Mouse (Mus musculus) MEL (cell line): Measurements from ENCODE around the gene Ccnt2. TPM values are rescaled to one million over a fixed set of nuclear protein-coding genes. Genes with fewer than 3 reads are reported as not detected.
A peak's percentile ranks its signal among the peaks of the same experiment; 100 is the strongest.

ENCODE experiments used
- DNase-seq: peaks from one replicate; pipeline ENCODE4 v3.0.0; 2011; ENCODE audit warnings: low read depth, low spot score
- H3K27ac ChIP-seq: 2 replicates; pipeline ENCODE4 v1.5.1; 2012; ENCODE audit warnings: low read depth, mild to moderate bottlenecking, control low read depth, low read length, moderate library complexity; ENCODE audit not compliant: control insufficient read depth
- H3K27me3 ChIP-seq, 2 experiments: fragments of 150-350 bp in 1 of 2; sonication (generic) in 1 of 2; 2 replicates each; pipeline ENCODE4 v1.6.1; 2012; ENCODE audit warnings: low read length in 2 of 2, mild to moderate bottlenecking in 2 of 2, improper control_type of control experiment in 1 of 2, moderate library complexity in 1 of 2; ENCODE audit not compliant: insufficient read depth in 2 of 2, control insufficient read depth in 1 of 2
- H3K36me3 ChIP-seq, 2 experiments: 2 replicates each; pipeline ENCODE4 v1.6.1; 2012 to 2014; ENCODE audit warnings: low read length in 2 of 2, improper control_type of control experiment in 1 of 2, inconsistent platforms in 1 of 2, mild to moderate bottlenecking in 1 of 2; ENCODE audit not compliant: insufficient read depth in 2 of 2, control insufficient read depth in 1 of 2
- H3K4me1 ChIP-seq, 2 experiments: fragments of 150-350 bp in 1 of 2; sonication (generic) in 1 of 2; 2 replicates each; pipeline ENCODE4 v1.6.1; 2012; ENCODE audit warnings: low read length in 2 of 2, improper control_type of control experiment in 1 of 2, mild to moderate bottlenecking in 1 of 2; ENCODE audit not compliant: insufficient read depth in 2 of 2, control insufficient read depth in 1 of 2
- H3K4me3 ChIP-seq, 2 experiments: fragments of 150-350 bp in 1 of 2; sonication (generic) in 1 of 2; 2 replicates each; pipeline ENCODE4 v1.5.1; 2012; ENCODE audit warnings: low read depth in 2 of 2, low read length in 2 of 2, mild to moderate bottlenecking in 2 of 2, moderate library complexity in 2 of 2, control low read depth in 1 of 2, improper control_type of control experiment in 1 of 2; ENCODE audit not compliant: control insufficient read depth in 1 of 2, insufficient read depth in 1 of 2
- H3K79me2 ChIP-seq: 2 replicates; pipeline ENCODE4 v1.6.1; 2012; ENCODE audit warnings: mild to moderate bottlenecking, low read length, moderate library complexity; ENCODE audit not compliant: control insufficient read depth, poor library complexity, insufficient read depth
- H3K9ac ChIP-seq: 2 replicates; pipeline ENCODE4 v1.6.1; 2012; ENCODE audit warnings: low read depth, mild to moderate bottlenecking, control low read depth, low read length, moderate library complexity; ENCODE audit not compliant: control insufficient read depth, poor library complexity, severe bottlenecking
- H3K9me3 ChIP-seq: fragments of 150-350 bp; sonication (generic); replicated peaks from 2 replicates; pipeline ENCODE4 v1.6.1; 2012; ENCODE audit warnings: mild to moderate bottlenecking, low read length, improper control_type of control experiment, moderate library complexity; ENCODE audit not compliant: insufficient read depth
- EP300 ChIP-seq, 2 experiments: IDR thresholded peaks; 2 replicates each; pipeline ENCODE4 v1.6.1; 2011; ENCODE audit warnings: improper control_type of control experiment in 2 of 2, low read length in 2 of 2, low read depth in 1 of 2, mild to moderate bottlenecking in 1 of 2
- ETS1 ChIP-seq: IDR thresholded peaks from 2 replicates; pipeline ENCODE4 v1.6.1; 2012; ENCODE audit warnings: low read depth, mild to moderate bottlenecking, inconsistent platforms, low read length, improper control_type of control experiment, moderate library complexity
- GABPA ChIP-seq: IDR thresholded peaks from 2 replicates; pipeline ENCODE4 v1.6.1; 2012; ENCODE audit warnings: low read depth, mild to moderate bottlenecking, inconsistent platforms, low read length, improper control_type of control experiment, moderate library complexity
- GATA1 ChIP-seq: IDR thresholded peaks from 2 replicates; pipeline ENCODE4 v1.6.1; 2011; ENCODE audit warnings: low read depth, low read length, improper control_type of control experiment
- JUND ChIP-seq: IDR thresholded peaks from 2 replicates; pipeline ENCODE4 v1.6.1; 2011; ENCODE audit warnings: low read depth, mild to moderate bottlenecking, improper control_type of control experiment, low read length
- MYC ChIP-seq: IDR thresholded peaks from 2 replicates; pipeline ENCODE4 v1.6.1; 2011; ENCODE audit warnings: low read depth, mild to moderate bottlenecking, low read length, improper control_type of control experiment, moderate library complexity
- POLR2A ChIP-seq, 2 experiments: IDR thresholded peaks; 2 replicates each; pipeline ENCODE4 v1.6.1; 2011 to 2012; ENCODE audit warnings: low read length in 2 of 2, mild to moderate bottlenecking in 2 of 2, control low read depth in 1 of 2, improper control_type of control experiment in 1 of 2, low read depth in 1 of 2, moderate library complexity in 1 of 2; ENCODE audit not compliant: control insufficient read depth in 1 of 2, insufficient read depth in 1 of 2, poor library complexity in 1 of 2
- POLR2AphosphoS2 ChIP-seq: IDR thresholded peaks from 2 replicates; pipeline ENCODE4 v1.6.1; 2011; ENCODE audit warnings: low read length, improper control_type of control experiment
- RAD21 ChIP-seq: IDR thresholded peaks from 2 replicates; pipeline ENCODE4 v1.6.1; 2011; ENCODE audit warnings: mild to moderate bottlenecking, low read depth, low read length, improper control_type of control experiment
- RCOR1 ChIP-seq: IDR thresholded peaks from 2 replicates; pipeline ENCODE4 v1.6.1; 2012; ENCODE audit warnings: low read depth, mild to moderate bottlenecking, inconsistent platforms, low read length, improper control_type of control experiment
- SIN3A ChIP-seq: IDR thresholded peaks from 2 replicates; pipeline ENCODE4 v1.6.1; 2012; ENCODE audit warnings: low read length, improper control_type of control experiment, inconsistent platforms
- SMC3 ChIP-seq: IDR thresholded peaks from 2 replicates; pipeline ENCODE4 v1.6.1; 2011; ENCODE audit warnings: low read depth, low read length, improper control_type of control experiment
- TBP ChIP-seq: IDR thresholded peaks from 2 replicates; pipeline ENCODE4 v1.8.0; 2011; ENCODE audit warnings: low read depth, low read length, improper control_type of control experiment
- USF1 ChIP-seq: IDR thresholded peaks from 2 replicates; pipeline ENCODE4 v1.6.1; 2014; ENCODE audit warnings: low read depth, mild to moderate bottlenecking, inconsistent platforms, low read length, improper control_type of control experiment, moderate library complexity
- USF2 ChIP-seq, 2 experiments: IDR thresholded peaks; 2 replicates each; pipeline ENCODE4 v1.6.1; 2011 to 2012; ENCODE audit warnings: improper control_type of control experiment in 2 of 2, low read length in 2 of 2, borderline replicate concordance in 1 of 2, inconsistent platforms in 1 of 2, low read depth in 1 of 2, mild to moderate bottlenecking in 1 of 2; ENCODE audit not compliant: insufficient read depth in 1 of 2
- ZC3H11A ChIP-seq: IDR thresholded peaks from 2 replicates; pipeline ENCODE4 v1.6.1; 2012; ENCODE audit warnings: low read depth, mild to moderate bottlenecking, inconsistent platforms, low read length, improper control_type of control experiment
- ZNF384 ChIP-seq: IDR thresholded peaks from 2 replicates; pipeline ENCODE4 v1.6.1; 2012; ENCODE audit warnings: low read depth, mild to moderate bottlenecking, inconsistent platforms, low read length, improper control_type of control experiment
- polyA plus RNA-seq, 2 experiments: library from polyadenylated mRNA; stranded (reverse) in 1 of 2; unstranded in 1 of 2; fragments of >175 nt in 1 of 2; fragments of >200 nt in 1 of 2; gene quantifications; 2 replicates each; pipeline versions ENCODE4 v1.2.1 to v1.2.4; 2012; ENCODE audit warnings: low replicate concordance in 2 of 2, low read depth in 1 of 2; ENCODE audit not compliant: insufficient read length in 2 of 2, insufficient read depth in 1 of 2, missing spikeins in 1 of 2
- total RNA-seq: library from RNA; depleted of rRNA; stranded (reverse); fragments of 300-350 nt; gene quantifications from 2 replicates; pipeline ENCODE4 v1.2.3, GENCODE M21; 2012

The Ccnt2 gene
- total and polyA plus RNA-seq, 3 experiments, result 20.6 to 31.5 (median 26.7) TPM

DNA sequence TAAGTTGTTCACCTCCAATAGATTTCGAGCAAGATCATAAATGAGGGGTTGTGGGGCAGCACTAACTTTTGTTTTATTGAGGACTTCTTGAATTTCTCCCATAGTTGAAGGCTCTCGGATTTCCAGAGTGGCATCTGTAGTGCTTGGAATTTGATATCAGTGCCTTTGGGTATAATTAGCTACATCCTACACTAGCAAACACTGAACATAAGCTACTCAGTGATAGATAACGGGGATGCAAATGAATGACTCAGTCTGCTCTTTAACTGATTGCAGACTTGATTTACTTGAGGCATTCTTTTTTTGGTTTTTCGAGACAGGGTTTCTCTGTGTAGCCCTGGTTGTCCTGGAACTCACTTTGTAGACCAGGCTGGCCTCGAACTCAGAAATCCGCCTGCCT is 15.0 kb downstream of the Ccnt2 start:
- H3K4me1 ChIP-seq, result peaks cover 8 to 17% of the 10 kb centered on the region in 2 experiments

GRCm38 (mm10) chr1:127793459-127793858 is 19.5 kb downstream of the Ccnt2 start:
- Histone ChIP-seq H3K9me3 (no peaks in the 10 kb centered on the region), H3K79me2 (peaks cover 38% of the 10 kb centered on the region), H3K27ac (no peak overlapping the region), H3K27me3 (no peaks in the 10 kb centered on the region), H3K4me1 (peaks cover 3 to 4% of the 10 kb centered on the region in 2 experiments; a peak in 2 of 4 replicates), H3K4me3 (no peak overlapping the region)
- no peak for DNase-seq
- TF ChIP-seq RAD21 (no peak), USF1 (no peak), JUND (no peak), SMC3 (no peak), ZNF384 (no peak), POLR2AphosphoS2 (no peak), GABPA (no peak), ZC3H11A (no peak), USF2 (IDR thresholded peaks at IDR 0.05; ENCODE audit: borderline replicate concordance in 1 of 2, insufficient read depth in 1 of 2, low read depth in 1 of 2, low read length in 2 of 2) (no peak), POLR2A (IDR thresholded peaks at IDR 0.05; ENCODE audit: control insufficient read depth in 1 of 2, insufficient read depth in 1 of 2, low read depth in 1 of 2, low read length in 2 of 2, poor library complexity in 1 of 2) (no peak), SIN3A (no peak)
- TF ChIP-seq, all 39 proteins: peak for 0
- Histone ChIP-seq H3K36me3 (peaks cover 17 to 36% of the 10 kb centered on the region in 2 experiments), H3K9ac (no peak overlapping the region)

More for the DNA sequence above, 15.0 kb downstream of the Ccnt2 start:
- no peak overlapping the region for H3K4me3 ChIP-seq
- peaks cover 72% of the 10 kb centered on the region for H3K79me2 ChIP-seq
- peaks cover 22 to 44% of the 10 kb centered on the region in 2 experiments for H3K36me3 ChIP-seq
- H3K27me3 ChIP-seq, result no peaks in the 10 kb centered on the region
- no peak overlapping the region for H3K27ac ChIP-seq
- TF ChIP-seq GATA1 (peak; percentile 63; the same call in 1 of the 2 replicates), SIN3A (no peak)
- no peak overlapping the region for H3K9ac ChIP-seq
- no peak for DNase-seq
- no peaks in the 10 kb centered on the region for H3K9me3 ChIP-seq

DNA sequence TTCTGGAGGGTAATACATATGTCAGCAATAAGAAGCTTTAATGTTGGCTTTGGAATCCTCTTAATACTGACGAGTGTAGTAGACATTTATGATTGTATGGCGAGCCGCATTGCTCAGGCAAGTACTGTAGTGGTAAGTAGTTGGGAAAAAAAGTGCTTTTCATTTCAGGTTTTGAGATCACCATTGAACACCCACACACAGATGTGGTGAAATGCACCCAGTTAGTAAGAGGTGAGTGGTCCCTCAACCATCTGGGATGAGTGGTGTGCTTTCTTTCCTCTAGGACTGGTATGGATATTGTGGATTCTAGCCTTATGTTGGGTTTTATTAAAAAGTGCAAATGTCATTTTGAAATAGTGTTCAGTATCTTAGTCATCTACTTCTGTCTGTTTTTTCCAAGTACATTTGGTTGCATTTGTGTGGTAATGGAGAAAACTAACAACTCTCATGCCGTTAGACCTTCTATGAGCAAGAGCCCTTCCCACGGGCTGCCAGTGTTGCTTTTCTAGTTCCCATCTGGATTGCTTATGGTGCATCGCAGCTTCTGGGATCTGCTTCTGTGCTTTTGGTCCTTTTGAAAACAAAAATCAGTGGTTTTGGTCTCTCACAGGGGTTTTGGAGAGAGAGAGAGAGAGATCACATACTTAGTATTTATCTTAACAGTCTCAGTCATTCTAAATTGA is 21.3 kb downstream of the Ccnt2 start:
- peaks cover 8 to 39% of the 10 kb centered on the region in 2 experiments for H3K36me3 ChIP-seq
- TF ChIP-seq MYC, result no peak
- no peak for TF ChIP-seq POLR2AphosphoS2
- no peak for TF ChIP-seq ETS1
- no peak for TF ChIP-seq GATA1
- TF ChIP-seq EP300 (IDR thresholded peaks at IDR 0.05; ENCODE audit: low read depth in 1 of 2, low read length in 2 of 2), result no peak
- no peak for TF ChIP-seq RCOR1
- no peak for TF ChIP-seq TBP
- no peaks in the 10 kb centered on the region for H3K27me3 ChIP-seq
- H3K4me1 ChIP-seq, result no peaks in the 10 kb centered on the region; a peak in 1 of 4 replicates
- H3K9ac ChIP-seq, result no peak overlapping the region
- no peaks in the 10 kb centered on the region for H3K9me3 ChIP-seq
- H3K4me3 ChIP-seq, result no peak overlapping the region
- peaks cover 21% of the 10 kb centered on the region for H3K79me2 ChIP-seq
- DNase-seq, result no peak
- no peak overlapping the region for H3K27ac ChIP-seq
